Mouse (Mus musculus) CH12.LX (cell line): ENCODE results near the gene Nol4l. TPM values are rescaled to one million over a fixed set of nuclear protein-coding genes. Genes with fewer than 3 reads are reported as not detected.

ENCODE experiments used
- DNase-seq: peaks from one replicate; pipeline ENCODE4 v3.0.0-alpha.2; 2013; ENCODE audit errors: extremely low read depth
- H3K27ac ChIP-seq: 2 replicates; pipeline ENCODE4 v1.5.1; 2012; ENCODE audit warnings: low read depth, mild to moderate bottlenecking, control low read depth, moderate library complexity; ENCODE audit not compliant: insufficient read depth
- H3K27me3 ChIP-seq: replicated peaks from 2 replicates; pipeline ENCODE3; 2012; ENCODE audit warnings: inconsistent platforms
- H3K36me3 ChIP-seq, 2 experiments: replicated peaks in 1 of 2; 2 replicates each; pipeline versions ENCODE3 to v1.6.1; 2012; ENCODE audit warnings: inconsistent platforms in 1 of 2, low read length in 1 of 2, mild to moderate bottlenecking in 1 of 2, mixed read lengths in 1 of 2, moderate library complexity in 1 of 2; ENCODE audit not compliant: control insufficient read depth in 1 of 2, insufficient read depth in 1 of 2
- H3K4me1 ChIP-seq, 2 experiments: 2 replicates each; pipeline ENCODE4 v1.6.1; 2012; ENCODE audit warnings: inconsistent platforms in 1 of 2, moderate library complexity in 1 of 2; ENCODE audit not compliant: insufficient read depth in 2 of 2, control insufficient read depth in 1 of 2
- H3K4me2 ChIP-seq: 2 replicates; pipeline ENCODE4 v1.6.1; 2012; ENCODE audit warnings: low read depth, mild to moderate bottlenecking, control low read depth; ENCODE audit not compliant: poor library complexity, insufficient read depth, severe bottlenecking
- H3K4me3 ChIP-seq, 3 experiments: fragments of 150-350 bp in 1 of 3; sonication (generic) in 1 of 3; replicated peaks in 1 of 3; 2 replicates each; pipeline versions ENCODE3 to v1.5.1; 2011 to 2012; ENCODE audit warnings: low read depth in 2 of 3, low read length in 2 of 3, mild to moderate bottlenecking in 2 of 3, moderate library complexity in 2 of 3, control low read depth in 1 of 3, improper control_type of control experiment in 1 of 3, inconsistent platforms in 1 of 3, mixed read lengths in 1 of 3; ENCODE audit not compliant: poor library complexity in 1 of 3
- H3K79me2 ChIP-seq: replicated peaks from 2 replicates; pipeline ENCODE4 v1.6.1; 2012; ENCODE audit warnings: mild to moderate bottlenecking, moderate library complexity; ENCODE audit not compliant: control insufficient read depth, poor library complexity, insufficient read depth, severe bottlenecking; ENCODE audit errors: extremely low read depth
- H3K9ac ChIP-seq: 2 replicates; pipeline ENCODE4 v1.6.1; 2012; ENCODE audit warnings: low read depth, mild to moderate bottlenecking, control low read depth, moderate library complexity; ENCODE audit not compliant: insufficient read depth
- H3K9me3 ChIP-seq: replicated peaks from 2 replicates; pipeline ENCODE3; 2012; ENCODE audit warnings: low read length, inconsistent platforms, mixed read lengths
- BHLHE40 ChIP-seq: IDR thresholded peaks from 2 replicates; pipeline ENCODE4 v1.6.1; 2011; ENCODE audit warnings: mild to moderate bottlenecking, low read depth, low read length, improper control_type of control experiment
- CHD1 ChIP-seq: IDR thresholded peaks from 2 replicates; pipeline ENCODE4 v1.6.1; 2012; ENCODE audit warnings: low read depth, low read length, improper control_type of control experiment, inconsistent platforms
- CTCF ChIP-seq, 2 experiments: IDR thresholded peaks in 1 of 2; conservative IDR thresholded peaks in 1 of 2; 2 replicates each; pipeline ENCODE4 v1.5.1; 2011 to 2012; ENCODE audit warnings: low read depth in 2 of 2, low read length in 2 of 2, improper control_type of control experiment in 1 of 2, inconsistent platforms in 1 of 2, mild to moderate bottlenecking in 1 of 2, moderate library complexity in 1 of 2
- EP300 ChIP-seq: IDR thresholded peaks from 2 replicates; pipeline ENCODE4 v1.6.1; 2011; ENCODE audit warnings: low read length, improper control_type of control experiment
- GABPA ChIP-seq: IDR thresholded peaks from 2 replicates; pipeline ENCODE4 v1.6.1; 2012; ENCODE audit warnings: low read depth, low read length, improper control_type of control experiment, inconsistent platforms; ENCODE audit not compliant: insufficient replicate concordance
- HCFC1 ChIP-seq: IDR thresholded peaks from 2 replicates; pipeline ENCODE4 v1.6.1; 2012; ENCODE audit warnings: low read depth, mild to moderate bottlenecking, inconsistent platforms, low read length, improper control_type of control experiment
- JUND ChIP-seq: conservative IDR thresholded peaks from 2 replicates; pipeline ENCODE4 v1.6.1; 2011; ENCODE audit warnings: low read depth, low read length, improper control_type of control experiment
- MAFK ChIP-seq: IDR thresholded peaks from 2 replicates; pipeline ENCODE4 v1.6.1; 2011; ENCODE audit warnings: low read length, improper control_type of control experiment; ENCODE audit not compliant: insufficient replicate concordance
- MAX ChIP-seq: IDR thresholded peaks from 2 replicates; pipeline ENCODE4 v1.6.1; 2011; ENCODE audit warnings: low read length, improper control_type of control experiment
- MEF2A ChIP-seq: IDR thresholded peaks from 2 replicates; pipeline ENCODE4 v1.6.1; 2014; ENCODE audit warnings: low read depth, mild to moderate bottlenecking, inconsistent platforms, low read length, improper control_type of control experiment, borderline replicate concordance
- MYC ChIP-seq: IDR thresholded peaks from 2 replicates; pipeline ENCODE4 v1.6.1; 2011; ENCODE audit warnings: low read depth, mild to moderate bottlenecking, improper control_type of control experiment, low read length
- SIN3A ChIP-seq: IDR thresholded peaks from 2 replicates; pipeline ENCODE4 v1.6.1; 2012; ENCODE audit warnings: low read length, improper control_type of control experiment, inconsistent platforms
- SMC3 ChIP-seq: IDR thresholded peaks from 2 replicates; pipeline ENCODE4 v1.6.1; 2011; ENCODE audit warnings: low read depth, low read length, improper control_type of control experiment
- TBP ChIP-seq: conservative IDR thresholded peaks from 2 replicates; pipeline ENCODE4 v1.6.1; 2011; ENCODE audit warnings: low read depth, low read length, improper control_type of control experiment
- TCF12 ChIP-seq: IDR thresholded peaks from 2 replicates; pipeline ENCODE4 v1.6.1; 2014; ENCODE audit warnings: low read depth, mild to moderate bottlenecking, inconsistent platforms, low read length, improper control_type of control experiment
- ZC3H11A ChIP-seq: IDR thresholded peaks from 2 replicates; pipeline ENCODE4 v1.6.1; 2012; ENCODE audit warnings: low read depth, mild to moderate bottlenecking, inconsistent platforms, low read length, improper control_type of control experiment
- ZKSCAN1 ChIP-seq: IDR thresholded peaks from 2 replicates; pipeline ENCODE4 v1.6.1; 2012; ENCODE audit warnings: low read depth, inconsistent platforms, low read length, improper control_type of control experiment, borderline replicate concordance
- ZMIZ1 ChIP-seq: IDR thresholded peaks from 2 replicates; pipeline ENCODE4 v1.6.1; 2012; ENCODE audit warnings: low read depth, mild to moderate bottlenecking, inconsistent platforms, low read length, improper control_type of control experiment
- ZNF384 ChIP-seq: IDR thresholded peaks from 2 replicates; pipeline ENCODE4 v1.6.1; 2012; ENCODE audit warnings: low read depth, low read length, improper control_type of control experiment, inconsistent platforms
- dilution Hi-C: fragments of 300-500 bp; cut with MboI; formaldehyde crosslinking; loops from 2 replicates; pipeline ENCODE4 v1.14.3; 2020; ENCODE audit warnings: low sequenced_read_pairs; ENCODE audit not compliant: extremely low pct_unique_long_range_greater_than_20kb, extremely low pct_ligation_motif_present
- in situ Hi-C: fragments of 300-500 bp; cut with MboI; formaldehyde crosslinking; loops from 3 replicates; pipeline ENCODE4 v1.14.3; 2019; ENCODE audit warnings: low sequenced_read_pairs, low pct_ligation_motif_present, low pct_unique_long_range_greater_than_20kb, mixed read lengths
- polyA plus RNA-seq: library from polyadenylated mRNA; unstranded; fragments of >175 nt; gene quantifications from 2 replicates; pipeline ENCODE4 v1.2.1, GENCODE M21; 2012; ENCODE audit warnings: low read depth; ENCODE audit not compliant: insufficient read length
- total RNA-seq, 2 experiments: library from RNA; depleted of rRNA; stranded (reverse); fragments of 300-350 nt in 1 of 2; fragments of >200 nt in 1 of 2; gene quantifications; 2 replicates each; pipeline ENCODE4 v1.2.3; 2012 to 2014

Gene Nol4l
- total and polyA plus RNA-seq, 3 experiments: 1.3 to 3.7 (median 3.5) TPM

GRCm38 (mm10) chr2:153397790-153398515 lies 131.8 kb downstream of the Nol4l start:
- 0 out of 2 replicates have a peak, but pooled peaks cover 2% of the 10 kb centered on the region for H3K79me2 ChIP-seq
- no peak for DNase-seq
- H3K4me3 ChIP-seq: no peak overlapping the region
- in situ Hi-C loops: loop anchor here (10.0 kb wide), 1 partner anchor 93 kb away; no protein-coding TSS in a partner anchor
- dilution Hi-C loops: no loop called here
- no peak overlapping the region for H3K4me2 ChIP-seq
- no peak overlapping the region for H3K9ac ChIP-seq
- no peaks in the 10 kb centered on the region for H3K27me3 ChIP-seq
- TF ChIP-seq MYC (no peak), BHLHE40 (no peak), ZKSCAN1 (no peak), JUND (no peak), CTCF (conservative IDR thresholded peaks at IDR 0.05 in 1 of 2, IDR thresholded peaks at IDR 0.05 in 1 of 2; ENCODE audit: low read depth in 2 of 2, low read length in 2 of 2) (no peak), MAFK (no peak), GABPA (no peak), CHD1 (no peak), ZC3H11A (no peak), TCF12 (no peak), MEF2A (no peak), TBP (no peak), MAX (no peak)
- no peak overlapping the region for H3K27ac ChIP-seq
- H3K9me3 ChIP-seq: peaks cover 14% of the 10 kb centered on the region
- H3K36me3 ChIP-seq: peaks cover 84 to 95% of the 10 kb centered on the region in 2 experiments
- no peaks in the 10 kb centered on the region for H3K4me1 ChIP-seq

GRCm38 (mm10) chr2:153393045-153393444 lies 136.7 kb downstream of the Nol4l start:
- dilution Hi-C loops (no loop called here), in situ Hi-C loops (loop anchor here (10.0 kb wide), 1 partner anchor 88 kb away; no protein-coding TSS in a partner anchor)
- DNase-seq: no peak
- Histone ChIP-seq H3K4me2 (no peak overlapping the region), H3K79me2 (peaks cover 5% of the 10 kb centered on the region; the same call in 1 of the 2 replicates), H3K4me1 (no peaks in the 10 kb centered on the region), H3K9ac (no peak overlapping the region), H3K4me3 (no peak overlapping the region), H3K9me3 (peaks cover 14% of the 10 kb centered on the region), H3K27ac (no peak overlapping the region), H3K27me3 (no peaks in the 10 kb centered on the region), H3K36me3 (peaks cover 62 to 94% of the 10 kb centered on the region in 2 experiments)
- TF ChIP-seq SMC3: no peak
- no peak for TF ChIP-seq HCFC1
- TF ChIP-seq MAFK: no peak
- TF ChIP-seq EP300: no peak
- no peak for TF ChIP-seq MYC
- TF ChIP-seq SIN3A: no peak
- no peak for TF ChIP-seq ZMIZ1
- TF ChIP-seq ZKSCAN1: no peak
- TF ChIP-seq ZNF384: no peak
